21 mouse cellular contexts compared by ENCODE assay signal in the genomic region with DNA sequence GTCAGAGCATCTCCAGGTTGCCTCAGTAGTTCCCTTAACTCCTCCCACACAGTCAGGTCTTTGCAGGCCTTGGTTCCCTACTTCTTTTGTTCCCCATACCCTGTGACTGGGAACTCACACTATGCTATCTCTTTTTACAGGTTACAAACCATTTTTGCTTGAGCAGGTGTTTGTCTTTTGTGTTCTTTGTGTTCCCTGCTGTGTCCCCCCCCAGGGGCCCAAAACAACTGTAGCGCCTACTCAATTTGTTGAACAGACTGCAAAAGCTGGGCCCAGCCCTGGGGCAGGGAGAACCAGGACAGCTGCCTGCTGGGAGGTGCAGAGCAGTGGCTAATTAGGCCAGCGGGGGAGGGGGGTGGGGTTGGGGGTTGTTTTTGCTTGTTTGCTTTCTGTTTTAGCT. TPM values are rescaled to one million over a fixed set of nuclear protein-coding genes. Genes with fewer than 3 reads are reported as not detected.
A peak's percentile ranks its signal among the peaks of the same experiment; 100 is the strongest.
DNase-seq lines count a peak whose midpoint lies in the region; ATAC-seq and TF ChIP-seq lines count a peak whose summit lies in the region.
"Had no signal": no experiment of that assay in that cellular context is flagged by ENCODE, and none has a peak within 500 bp of the region (broad histone marks: within the 10 kb centered on the region; RNA-seq: fewer than 3 reads in every experiment).

No protein-coding gene starts in this region.

- DNase-seq in hindbrain, embryonic 14.5 days (ENCODE audit: low spot score), result no peak
- DNase-seq in MEL (ENCODE audit: low read depth, low spot score), result peak; percentile 37
- peak; percentile 42 for DNase-seq in brain, embryonic 14.5 days (ENCODE audit: low read depth)
- DNase-seq in thymus, postnatal 14 days, result peak; percentile 70
- DNase-seq in left cerebral cortex, adult 18-20 months (ENCODE audit: low spot score in 2 of 2), result no peak
- DNase-seq in heart, adult 9 months (ENCODE audit: low spot score in 2 of 2), result no peak
- DNase-seq: cerebellum, adult 11 months; gastrocnemius, postnatal 10 days; lung, adult 18-20 months; lung, postnatal 4 days had no signal

- H3K4me3 ChIP-seq in hindbrain, embryonic 16.5 days (ENCODE audit: low read length), result no peak overlapping the region
- H3K4me3 ChIP-seq in hindbrain, embryonic 14.5 days (replicated peaks; ENCODE audit: low read length), result no peak overlapping the region
- H3K4me3 ChIP-seq in MEL (ENCODE audit: control insufficient read depth in 1 of 2, insufficient read depth in 1 of 2, low read depth in 2 of 2, low read length in 2 of 2), result peak overlapping the region; percentile 60 to 89; a peak in 3 of 4 replicates
- H3K4me3 ChIP-seq: embryonic facial prominence, embryonic 13.5 days; heart, embryonic 10.5 days; intestine, embryonic 15.5 days; limb, embryonic 15.5 days; neural tube, embryonic 12.5 days; stomach, embryonic 15.5 days had no signal

- H3K9me3 ChIP-seq in hindbrain, embryonic 16.5 days (ENCODE audit: control insufficient read depth, low read length), result no peaks in the 10 kb centered on the region
- H3K9me3 ChIP-seq in hindbrain, embryonic 14.5 days (ENCODE audit: control insufficient read depth, low read length), result no peaks in the 10 kb centered on the region
- no peaks in the 10 kb centered on the region for H3K9me3 ChIP-seq in MEL (replicated peaks; ENCODE audit: insufficient read depth, low read length)
- H3K9me3 ChIP-seq: embryonic facial prominence, embryonic 13.5 days; heart, embryonic 10.5 days; intestine, embryonic 15.5 days; limb, embryonic 15.5 days; neural tube, embryonic 12.5 days; stomach, embryonic 15.5 days had no signal

- no peaks in the 10 kb centered on the region for H3K27me3 ChIP-seq in hindbrain, embryonic 16.5 days (replicated peaks; ENCODE audit: control insufficient read depth, insufficient read depth, low read length)
- H3K27me3 ChIP-seq in hindbrain, embryonic 14.5 days (ENCODE audit: control insufficient read depth, insufficient read depth, low read length), result no peaks in the 10 kb centered on the region
- H3K27me3 ChIP-seq in MEL (ENCODE audit: control insufficient read depth in 1 of 2, insufficient read depth in 2 of 2, low read length in 2 of 2), result no peaks in the 10 kb centered on the region
- H3K27me3 ChIP-seq: embryonic facial prominence, embryonic 13.5 days; intestine, embryonic 15.5 days; limb, embryonic 15.5 days; neural tube, embryonic 12.5 days; stomach, embryonic 15.5 days had no signal

- H3K36me3 ChIP-seq in hindbrain, embryonic 16.5 days (ENCODE audit: control insufficient read depth, insufficient read depth, low read length), result no peaks in the 10 kb centered on the region
- no peaks in the 10 kb centered on the region for H3K36me3 ChIP-seq in hindbrain, embryonic 14.5 days (replicated peaks; ENCODE audit: control insufficient read depth, insufficient read depth)
- peaks cover 0 to 8% of the 10 kb centered on the region in 2 experiments; a peak in 2 of 4 replicates for H3K36me3 ChIP-seq in MEL (ENCODE audit: control insufficient read depth in 1 of 2, insufficient read depth in 2 of 2, low read length in 2 of 2)
- H3K36me3 ChIP-seq: embryonic facial prominence, embryonic 13.5 days; intestine, embryonic 15.5 days; limb, embryonic 15.5 days; neural tube, embryonic 12.5 days; stomach, embryonic 15.5 days had no signal

- peaks cover 14% of the 10 kb centered on the region for H3K4me1 ChIP-seq in hindbrain, embryonic 16.5 days (ENCODE audit: control insufficient read depth, insufficient read depth, low read depth, low read length)
- H3K4me1 ChIP-seq in hindbrain, embryonic 14.5 days (replicated peaks; ENCODE audit: control insufficient read depth, insufficient read depth, low read length), result peaks cover 21% of the 10 kb centered on the region
- peaks cover 0 to 16% of the 10 kb centered on the region in 2 experiments; a peak in 3 of 4 replicates for H3K4me1 ChIP-seq in MEL (ENCODE audit: control insufficient read depth in 1 of 2, insufficient read depth in 2 of 2, low read length in 2 of 2)

- no peak for ATAC-seq in hindbrain, embryonic 16.5 days
- ATAC-seq in hindbrain, embryonic 14.5 days (ENCODE audit: low FRiP score), result no peak
- ATAC-seq: intestine, embryonic 15.5 days; midbrain, embryonic 16.5 days had no signal

- TF ChIP-seq CTCF in MEL (IDR thresholded peaks at IDR 0.05 in 2 of 3, conservative IDR thresholded peaks at IDR 0.05 in 1 of 3; ENCODE audit: control insufficient read depth in 1 of 3, insufficient read depth in 1 of 3, low read depth in 2 of 3, low read length in 3 of 3, poor library complexity in 1 of 3, severe bottlenecking in 1 of 3), result no peak
- no peak for TF ChIP-seq CTCF in brain, embryonic 14.5 days (IDR thresholded peaks at IDR 0.05; ENCODE audit: borderline replicate concordance, extremely low read depth, insufficient read depth, insufficient read length)

- H3K4me2 ChIP-seq in hindbrain, embryonic 16.5 days (ENCODE audit: low read length), result no peak overlapping the region
- H3K4me2 ChIP-seq in hindbrain, embryonic 14.5 days (replicated peaks), result no peak overlapping the region
- H3K4me2 ChIP-seq: embryonic facial prominence, embryonic 13.5 days; intestine, embryonic 15.5 days; limb, embryonic 15.5 days; neural tube, embryonic 12.5 days; stomach, embryonic 15.5 days had no signal

- no peak for TF ChIP-seq POLR2A in MEL (IDR thresholded peaks at IDR 0.05; ENCODE audit: control insufficient read depth in 1 of 2, insufficient read depth in 1 of 2, low read depth in 1 of 2, low read length in 2 of 2, poor library complexity in 1 of 2)
- TF ChIP-seq POLR2A in brain, embryonic 14.5 days (IDR thresholded peaks at IDR 0.05; ENCODE audit: borderline replicate concordance, extremely low read depth, insufficient read depth, insufficient read length, poor library complexity, severe bottlenecking), result no peak

- TF ChIP-seq EP300 in MEL (IDR thresholded peaks at IDR 0.05; ENCODE audit: low read depth in 1 of 2, low read length in 2 of 2), result no peak

- TF ChIP-seq RAD21 in MEL (IDR thresholded peaks at IDR 0.05; ENCODE audit: low read depth, low read length), result no peak

- 29% methylated on average over 2 of the region's 2 CpGs for WGBS in hindbrain, embryonic 16.5 days
- 48% methylated on average over 2 of the region's 2 CpGs for WGBS in hindbrain, embryonic 14.5 days

- H3K9ac ChIP-seq in hindbrain, embryonic 16.5 days (ENCODE audit: low read depth, low read length), result 0 out of 2 replicates have a peak overlapping the region, but pooled peaks have one; percentile 13
- H3K9ac ChIP-seq in hindbrain, embryonic 14.5 days, result no peak overlapping the region
- peak overlapping the region; percentile 47 for H3K9ac ChIP-seq in MEL (ENCODE audit: control insufficient read depth, low read depth, low read length, poor library complexity, severe bottlenecking)
- H3K9ac ChIP-seq: embryonic facial prominence, embryonic 13.5 days; intestine, embryonic 15.5 days; limb, embryonic 15.5 days; neural tube, embryonic 12.5 days; stomach, embryonic 15.5 days had no signal

- H3K27ac ChIP-seq in hindbrain, embryonic 16.5 days (ENCODE audit: low read depth, low read length), result no peak overlapping the region
- H3K27ac ChIP-seq in hindbrain, embryonic 14.5 days, result no peak overlapping the region
- H3K27ac ChIP-seq in MEL (ENCODE audit: control insufficient read depth, low read depth, low read length), result peak overlapping the region; percentile 32
- H3K27ac ChIP-seq: embryonic facial prominence, embryonic 13.5 days; heart, embryonic 10.5 days; intestine, embryonic 15.5 days; kidney, postnatal 0 days; limb, embryonic 15.5 days; neural tube, embryonic 12.5 days; stomach, embryonic 15.5 days had no signal

- H3K79me2 ChIP-seq in MEL (ENCODE audit: control insufficient read depth, insufficient read depth, low read length, poor library complexity), result peaks cover 23% of the 10 kb centered on the region

RNA-seq across cellular contexts. Expression of a gene that starts 2.4 kb away (rescaled TPM):
- polyA plus RNA-seq in hindbrain, embryonic 16.5 days (2015; fragmentation: Nextera tagmentation; extraction: Ambion mirVana), result 15.0 and 20.7 TPM in 2 replicates
- polyA plus RNA-seq in hindbrain, embryonic 14.5 days (2014; fragmentation: Nextera tagmentation; extraction: Ambion mirVana), result 22.2 and 22.9 TPM in 2 replicates
- total RNA-seq in MEL (2012; rRNA removed), result 9.4 and 12.6 TPM in 2 replicates
- polyA plus RNA-seq in MEL (2012; ENCODE audit: insufficient read depth in 1 of 2, insufficient read length in 2 of 2, low read depth in 1 of 2, low replicate concordance in 2 of 2, missing spikeins in 1 of 2), result 10 to 100 TPM in 1 of 2 experiments, not detected in 1; 10.8 TPM
- polyA plus RNA-seq in brain, embryonic 14.5 days (2012; rRNA removed), result 38.7 and 44.4 TPM in 2 replicates
- 10 to 100 TPM; 23.1 to 24.0 TPM for total RNA-seq in left cerebral cortex, adult 18-20 months (2021)

RNA-seq across cellular contexts. Expression of a gene that starts 29.4 kb away (rescaled TPM):
- polyA plus RNA-seq in hindbrain, embryonic 16.5 days (2015; fragmentation: Nextera tagmentation; extraction: Ambion mirVana), result 38.0 and 48.1 TPM in 2 replicates
- 37.4 and 40.6 TPM in 2 replicates for polyA plus RNA-seq in hindbrain, embryonic 14.5 days (2014; fragmentation: Nextera tagmentation; extraction: Ambion mirVana)
- 43.8 and 49.5 TPM in 2 replicates for total RNA-seq in MEL (2012; rRNA removed)
- polyA plus RNA-seq in MEL (2012; ENCODE audit: insufficient read depth in 1 of 2, insufficient read length in 2 of 2, low read depth in 1 of 2, low replicate concordance in 2 of 2, missing spikeins in 1 of 2), result 10 to 100 TPM in 1 of 2 experiments, not detected in 1; 75.1 TPM
- 50.4 and 56.0 TPM in 2 replicates for polyA plus RNA-seq in brain, embryonic 14.5 days (2012; rRNA removed)
- 10 to 100 TPM; 63.6 to 73.4 TPM for total RNA-seq in left cerebral cortex, adult 18-20 months (2021)

RNA-seq across cellular contexts. Expression of a gene that starts 29.6 kb away (rescaled TPM):
- 11.6 and 13.3 TPM in 2 replicates for polyA plus RNA-seq in hindbrain, embryonic 16.5 days (2015; fragmentation: Nextera tagmentation; extraction: Ambion mirVana)
- 9.2 and 9.8 TPM in 2 replicates for polyA plus RNA-seq in hindbrain, embryonic 14.5 days (2014; fragmentation: Nextera tagmentation; extraction: Ambion mirVana)
- 3.6 and 6.9 TPM in 2 replicates for total RNA-seq in MEL (2012; rRNA removed)
- polyA plus RNA-seq in MEL (2012; ENCODE audit: insufficient read depth in 1 of 2, insufficient read length in 2 of 2, low read depth in 1 of 2, low replicate concordance in 2 of 2, missing spikeins in 1 of 2), result 1 to 10 TPM in 1 of 2 experiments, not detected in 1; 4.2 TPM
- polyA plus RNA-seq in brain, embryonic 14.5 days (2012; rRNA removed), result 11.9 and 16.0 TPM in 2 replicates
- 1 to 10 TPM; 7.5 to 8.9 TPM for total RNA-seq in left cerebral cortex, adult 18-20 months (2021)

RNA-seq across cellular contexts. Expression of a gene that starts 44.8 kb away (rescaled TPM):
- 60.5 and 60.9 TPM in 2 replicates for polyA plus RNA-seq in hindbrain, embryonic 16.5 days (2015; fragmentation: Nextera tagmentation; extraction: Ambion mirVana)
- 53.5 and 64.3 TPM in 2 replicates for polyA plus RNA-seq in hindbrain, embryonic 14.5 days (2014; fragmentation: Nextera tagmentation; extraction: Ambion mirVana)
- 22.9 and 23.3 TPM in 2 replicates for total RNA-seq in MEL (2012; rRNA removed)
- 10 to 100 TPM in 1 of 2 experiments, not detected in 1; 70.8 TPM for polyA plus RNA-seq in MEL (2012; ENCODE audit: insufficient read depth in 1 of 2, insufficient read length in 2 of 2, low read depth in 1 of 2, low replicate concordance in 2 of 2, missing spikeins in 1 of 2)
- polyA plus RNA-seq in brain, embryonic 14.5 days (2012; rRNA removed), result 108 and 126 TPM in 2 replicates
- total RNA-seq in left cerebral cortex, adult 18-20 months (2021), result 10 to 100 TPM; 70.6 to 81.2 TPM

RNA-seq across cellular contexts. Expression of a gene that starts 56.8 kb away (rescaled TPM):
- polyA plus RNA-seq in hindbrain, embryonic 16.5 days (2015; fragmentation: Nextera tagmentation; extraction: Ambion mirVana), result 4.3 and 6.2 TPM in 2 replicates
- 7.1 and 10.3 TPM in 2 replicates for polyA plus RNA-seq in hindbrain, embryonic 14.5 days (2014; fragmentation: Nextera tagmentation; extraction: Ambion mirVana)
- total RNA-seq in MEL (2012; rRNA removed), result not detected in 2 replicates
- not detected for polyA plus RNA-seq in MEL (2012; ENCODE audit: insufficient read depth in 1 of 2, insufficient read length in 2 of 2, low read depth in 1 of 2, low replicate concordance in 2 of 2, missing spikeins in 1 of 2)
- polyA plus RNA-seq in brain, embryonic 14.5 days (2012; rRNA removed), result 2.0 and 3.2 TPM in 2 replicates
- 1 to 10 TPM in 1 of 2 experiments, not detected in 1; 1.0 TPM for total RNA-seq in left cerebral cortex, adult 18-20 months (2021)
- total RNA-seq: gastrocnemius, postnatal 10 days; heart, postnatal 25 days had no signal
- polyA plus RNA-seq: cortical plate, adult 2 months had no signal

Comparison
In these comparisons a context has a peak if more than half of its experiments do, and no peak if none do; other contexts are left out.
1. H3K4me3 ChIP-seq: peak in MEL (2 of 2); none in hindbrain, embryonic 16.5 days (single experiment) and hindbrain, embryonic 14.5 days (single experiment).
2. DNase-seq: peak in MEL (single experiment), brain, embryonic 14.5 days (single experiment) and thymus, postnatal 14 days (single experiment); none in hindbrain, embryonic 14.5 days (single experiment), left cerebral cortex, adult 18-20 months (0 of 2) and heart, adult 9 months (0 of 2).